Mouse (Mus musculus): Measurements from ENCODE around the gene Cdh12. TPM values are rescaled to one million over a fixed set of nuclear protein-coding genes. Genes with fewer than 3 reads are reported as not detected.

Cdh12 gene
- polyA plus RNA-seq, 1 experiment from 2014 or later = 0.05 TPM

DNA sequence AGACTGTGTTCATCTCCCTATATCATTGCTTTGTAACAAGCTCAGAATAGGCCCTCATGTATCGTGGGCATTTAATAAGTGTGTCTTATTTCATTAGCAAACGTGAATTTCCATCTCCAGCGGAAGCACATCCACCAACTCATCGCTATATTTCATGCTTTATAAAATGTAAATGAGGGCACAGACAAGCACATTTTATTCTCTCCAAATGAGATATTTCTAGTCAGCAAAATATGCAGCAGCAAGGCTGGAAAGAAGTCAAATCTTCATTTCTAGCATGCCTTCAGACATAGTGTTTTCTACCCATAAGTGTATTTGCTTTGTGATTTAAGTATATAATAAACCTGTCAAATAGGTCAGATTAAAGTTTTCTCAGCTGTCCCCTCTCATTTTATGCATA, 262.8 kb downstream of the Cdh12 start:
- H3K9me3 ChIP-seq = no peaks in the 10 kb centered on the region
- no peak overlapping the region for H3K27ac ChIP-seq (replicated peaks)
- ATAC-seq (ENCODE audit: extremely low read depth, insufficient number of reproducible peaks, low FRiP score, low TSS enrichment) = no peak
- H3K9ac ChIP-seq = no peak overlapping the region
- no peaks in the 10 kb centered on the region for H3K4me1 ChIP-seq
- no peak overlapping the region for H3K4me3 ChIP-seq
- 73% methylated on average over 4 of the region's 4 CpGs for WGBS
- H3K36me3 ChIP-seq = no peaks in the 10 kb centered on the region
- H3K4me2 ChIP-seq = no peak overlapping the region
- no peaks in the 10 kb centered on the region for H3K27me3 ChIP-seq (replicated peaks)

DNA sequence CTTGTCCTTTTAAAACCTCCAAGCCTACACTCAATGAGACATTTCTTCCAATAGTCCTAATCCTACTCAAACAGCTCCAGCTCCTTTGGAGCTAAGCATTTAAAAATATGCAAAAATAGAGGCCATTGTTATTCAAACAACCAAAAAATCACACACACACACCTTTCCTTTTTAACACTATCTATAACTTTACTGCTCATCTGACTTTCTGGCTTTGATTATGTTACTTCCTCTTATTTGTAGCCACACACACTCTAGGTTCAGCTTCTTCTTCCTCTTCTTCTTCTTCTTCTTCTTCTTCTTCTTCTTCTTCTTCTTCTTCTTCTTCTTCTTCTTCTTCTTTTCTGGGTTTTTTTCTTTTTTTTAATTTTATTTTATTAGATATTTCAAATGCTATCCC, 323.2 kb downstream of the Cdh12 start:
- Histone ChIP-seq H3K4me2 (no peak overlapping the region), H3K4me3 (no peak overlapping the region), H3K9ac (no peak overlapping the region), H3K9me3 (no peaks in the 10 kb centered on the region), H3K36me3 (no peaks in the 10 kb centered on the region), H3K27me3 (replicated peaks) (no peaks in the 10 kb centered on the region), H3K27ac (replicated peaks) (no peak overlapping the region), H3K4me1 (no peaks in the 10 kb centered on the region)
- no peak for ATAC-seq (ENCODE audit: extremely low read depth, insufficient number of reproducible peaks, low FRiP score, low TSS enrichment)

DNA sequence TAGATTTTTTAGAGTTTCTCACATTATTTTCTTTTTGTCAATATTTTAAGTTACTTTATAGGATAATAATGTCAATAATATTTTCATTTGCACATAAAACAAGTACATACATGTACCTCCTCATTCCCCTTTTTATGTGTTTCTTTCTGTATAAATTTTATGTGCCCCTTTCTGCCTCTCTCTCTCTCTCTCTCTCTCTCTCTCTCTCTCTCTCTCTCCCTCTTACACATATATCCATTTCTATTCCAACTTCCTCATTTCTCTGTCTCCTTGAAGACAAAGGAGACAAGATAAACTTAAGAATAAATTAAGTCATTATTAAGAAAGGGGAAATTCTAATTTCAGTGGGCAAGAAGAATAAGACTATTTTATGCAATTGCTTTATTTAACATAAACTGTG, 324.4 kb downstream of the Cdh12 start:
- H3K4me3 ChIP-seq = no peak overlapping the region
- no peaks in the 10 kb centered on the region for H3K4me1 ChIP-seq
- H3K27me3 ChIP-seq (replicated peaks) = no peaks in the 10 kb centered on the region
- no peak overlapping the region for H3K9ac ChIP-seq
- H3K9me3 ChIP-seq = no peaks in the 10 kb centered on the region
- no peaks in the 10 kb centered on the region for H3K36me3 ChIP-seq
- no peak overlapping the region for H3K4me2 ChIP-seq
- H3K27ac ChIP-seq (replicated peaks) = no peak overlapping the region
- ATAC-seq (ENCODE audit: extremely low read depth, insufficient number of reproducible peaks, low FRiP score, low TSS enrichment) = no peak

DNA sequence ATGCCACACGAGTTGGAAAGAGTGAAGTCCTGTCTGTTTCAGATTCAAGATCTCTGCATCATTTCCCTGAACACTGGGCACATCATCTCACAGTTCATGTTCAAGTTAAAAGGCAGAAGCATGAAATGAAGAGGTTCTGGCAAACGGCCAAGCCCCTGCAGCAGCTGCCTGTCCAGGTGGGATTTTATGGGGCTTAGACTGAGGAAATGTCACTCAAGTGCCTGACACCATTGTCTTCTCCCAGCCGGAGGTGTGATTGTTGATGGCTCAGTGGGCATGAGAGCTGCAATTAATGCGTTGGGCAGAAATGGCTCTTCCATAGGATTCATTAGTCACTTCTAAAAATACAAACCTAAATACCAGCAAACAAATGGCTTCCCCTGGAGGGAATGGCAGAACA, 347.9 kb downstream of the Cdh12 start:
- 21% methylated on average over 4 of the region's 4 CpGs for WGBS
- ATAC-seq (ENCODE audit: extremely low read depth, insufficient number of reproducible peaks, low FRiP score, low TSS enrichment) = no peak
- no peaks in the 10 kb centered on the region for H3K36me3 ChIP-seq

DNA sequence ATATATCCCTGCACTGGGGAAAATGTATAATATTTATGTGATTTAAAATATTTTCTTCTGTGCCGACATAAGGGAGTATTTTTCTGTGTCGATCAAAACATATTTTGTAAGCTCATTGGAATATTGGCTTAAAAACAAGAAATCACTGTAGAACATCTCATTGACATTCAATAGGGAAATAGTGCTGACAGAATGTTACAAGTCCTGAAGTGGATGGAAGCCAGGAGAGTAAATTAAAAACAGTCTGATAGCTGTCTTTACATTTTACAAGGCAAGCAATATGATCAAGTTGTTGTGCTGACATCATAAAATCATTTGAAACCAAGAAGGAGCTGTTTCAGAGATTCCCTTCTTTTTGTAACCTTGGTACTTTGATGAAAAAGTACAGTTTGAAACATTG, 349.5 kb downstream of the Cdh12 start:
- no peaks in the 10 kb centered on the region for H3K9me3 ChIP-seq
- H3K27ac ChIP-seq (replicated peaks) = no peak overlapping the region
- peaks cover 5% of the 10 kb centered on the region; the same call in 1 of the 2 replicates for H3K4me1 ChIP-seq
- ATAC-seq (ENCODE audit: extremely low read depth, insufficient number of reproducible peaks, low FRiP score, low TSS enrichment) = no peak
- H3K4me3 ChIP-seq = no peak overlapping the region
- H3K4me2 ChIP-seq = no peak overlapping the region
- 86% methylated on average over 2 of the region's 2 CpGs for WGBS
- H3K27me3 ChIP-seq (replicated peaks) = no peaks in the 10 kb centered on the region
- no peaks in the 10 kb centered on the region for H3K36me3 ChIP-seq
- no peak overlapping the region for H3K9ac ChIP-seq

More for the DNA sequence above, 347.9 kb downstream of the Cdh12 start:
- Histone ChIP-seq H3K9me3 (no peaks in the 10 kb centered on the region), H3K9ac (no peak overlapping the region), H3K4me1 (peaks cover 5% of the 10 kb centered on the region; the same call in 1 of the 2 replicates), H3K4me2 (no peak overlapping the region), H3K27ac (replicated peaks) (no peak overlapping the region; the same call in 1 of the 2 replicates), H3K4me3 (no peak overlapping the region), H3K27me3 (replicated peaks) (no peaks in the 10 kb centered on the region)

DNA sequence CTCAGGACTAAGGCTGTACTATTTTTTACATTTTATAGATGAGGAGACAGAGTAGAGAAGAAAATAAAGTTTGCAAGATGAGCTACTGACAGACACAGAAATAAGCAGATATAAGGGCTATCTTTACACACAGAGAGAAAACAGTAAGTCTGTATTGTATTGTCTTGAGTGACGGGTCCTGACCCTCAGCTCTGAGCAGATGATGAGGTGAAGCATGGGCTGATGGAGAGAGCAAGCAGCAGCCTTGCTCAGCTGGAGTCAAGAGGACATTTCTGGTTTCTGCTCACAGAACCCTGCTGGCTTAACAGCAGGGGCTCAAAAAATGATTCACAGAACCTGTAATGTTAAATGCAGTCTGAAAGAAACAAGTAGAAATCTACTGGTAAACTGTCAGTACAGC, 386.8 kb downstream of the Cdh12 start:
- Histone ChIP-seq H3K36me3 (no peaks in the 10 kb centered on the region), H3K4me3 (no peak overlapping the region), H3K27ac (replicated peaks) (no peak overlapping the region), H3K9me3 (no peaks in the 10 kb centered on the region), H3K9ac (no peak overlapping the region), H3K4me1 (no peaks in the 10 kb centered on the region), H3K27me3 (replicated peaks) (no peaks in the 10 kb centered on the region), H3K4me2 (no peak overlapping the region)
- 56% methylated on average over 1 of the region's 1 CpGs for WGBS
- ATAC-seq (ENCODE audit: extremely low read depth, insufficient number of reproducible peaks, low FRiP score, low TSS enrichment) = no peak

DNA sequence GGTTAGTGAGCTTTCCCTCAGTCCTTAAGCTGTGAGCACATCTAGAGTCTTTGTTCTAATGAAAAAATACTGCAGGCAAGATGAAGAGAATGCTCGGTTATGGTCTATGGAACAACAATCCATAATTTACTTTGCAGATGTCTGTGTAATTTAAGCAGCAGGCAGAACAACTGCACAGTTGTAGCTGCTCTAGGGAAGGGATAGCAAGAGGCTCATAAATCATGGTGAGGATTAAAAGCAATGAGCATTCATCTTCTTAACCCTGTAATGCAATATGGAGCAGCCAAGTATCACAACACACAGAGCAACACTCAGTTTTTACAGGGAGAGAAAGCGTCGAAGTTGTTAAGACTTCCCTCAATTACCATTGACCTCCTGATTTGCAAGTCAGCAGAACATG, 387.9 kb downstream of the Cdh12 start:
- H3K27me3 ChIP-seq (replicated peaks) = no peaks in the 10 kb centered on the region
- no peaks in the 10 kb centered on the region for H3K36me3 ChIP-seq
- WGBS = 78% methylated on average over 3 of the region's 3 CpGs
- H3K9ac ChIP-seq = no peak overlapping the region
- no peak overlapping the region for H3K4me3 ChIP-seq
- ATAC-seq (ENCODE audit: extremely low read depth, insufficient number of reproducible peaks, low FRiP score, low TSS enrichment) = no peak
- no peak overlapping the region for H3K4me2 ChIP-seq
- no peak overlapping the region for H3K27ac ChIP-seq (replicated peaks)
- H3K9me3 ChIP-seq = no peaks in the 10 kb centered on the region
- no peaks in the 10 kb centered on the region for H3K4me1 ChIP-seq

DNA sequence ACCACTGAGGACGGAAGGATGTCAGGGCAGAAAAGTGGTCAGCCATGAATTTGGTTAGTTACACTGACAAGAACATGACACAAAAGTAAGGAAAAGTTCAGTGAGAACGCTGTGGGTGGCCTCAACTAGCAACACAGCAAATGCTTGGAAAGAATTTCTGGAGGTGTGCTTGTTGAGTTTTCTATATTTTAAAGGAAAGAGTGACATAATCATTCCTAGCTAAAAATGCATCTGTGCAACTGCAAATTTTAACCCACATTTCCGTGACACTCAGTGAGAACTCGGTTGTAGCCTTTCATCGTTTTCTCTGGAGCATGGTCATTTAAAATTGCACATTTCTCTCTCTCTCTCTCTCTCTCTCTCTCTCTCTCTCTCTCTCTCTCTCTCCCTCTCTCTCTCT, 392.4 kb downstream of the Cdh12 start:
- Histone ChIP-seq H3K4me3 (no peak overlapping the region), H3K27me3 (replicated peaks) (no peaks in the 10 kb centered on the region), H3K27ac (replicated peaks) (no peak overlapping the region), H3K9me3 (no peaks in the 10 kb centered on the region; the same call in 1 of the 2 replicates), H3K4me1 (no peaks in the 10 kb centered on the region), H3K36me3 (no peaks in the 10 kb centered on the region), H3K4me2 (no peak overlapping the region), H3K9ac (no peak overlapping the region)
- WGBS = 81% methylated on average over 5 of the region's 5 CpGs
- no peak for ATAC-seq (ENCODE audit: extremely low read depth, insufficient number of reproducible peaks, low FRiP score, low TSS enrichment)

DNA sequence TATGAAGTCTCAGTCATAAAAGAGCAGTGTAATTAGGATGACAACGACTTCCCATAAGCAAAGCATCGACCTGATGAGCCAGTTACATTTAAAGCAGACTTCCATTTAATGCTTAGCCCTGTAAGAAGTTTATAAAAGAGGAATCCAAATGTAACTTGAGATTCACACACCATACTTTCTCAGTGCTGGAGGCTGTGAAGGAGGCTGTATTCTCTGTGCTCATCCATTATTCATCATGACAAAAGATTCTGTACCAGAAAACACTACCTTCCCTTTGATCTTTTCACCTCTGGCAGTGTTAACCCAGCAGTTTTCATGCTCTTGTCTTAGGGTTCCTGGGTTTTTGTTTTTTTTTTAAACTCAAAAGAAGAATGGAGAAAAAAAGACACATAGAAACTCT, 414.0 kb downstream of the Cdh12 start:
- WGBS = 68% methylated on average over 2 of the region's 2 CpGs

DNA sequence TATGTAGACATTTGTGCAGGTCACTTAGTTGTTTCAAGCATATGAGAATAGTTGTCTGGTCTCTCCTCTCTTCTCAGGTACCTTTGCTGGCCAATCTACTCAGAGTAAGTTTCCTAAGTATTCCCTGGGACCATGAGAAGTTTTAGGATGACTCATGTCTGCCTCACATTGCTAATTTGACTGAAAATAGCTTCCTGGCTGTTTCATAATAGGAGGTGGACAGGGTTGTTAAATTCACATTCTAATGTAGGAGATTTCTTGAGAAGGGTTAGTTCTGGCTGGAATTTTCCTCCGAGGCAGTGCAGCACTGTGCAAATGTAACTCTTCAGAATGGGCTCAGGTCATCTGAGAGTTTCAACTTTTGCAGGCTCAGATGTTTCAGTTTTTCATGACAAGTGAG, 423.5 kb downstream of the Cdh12 start:
- Histone ChIP-seq H3K36me3 (no peaks in the 10 kb centered on the region), H3K4me3 (no peak overlapping the region), H3K4me1 (no peaks in the 10 kb centered on the region), H3K27ac (replicated peaks) (no peak overlapping the region), H3K9me3 (no peaks in the 10 kb centered on the region), H3K9ac (no peak overlapping the region), H3K4me2 (no peak overlapping the region), H3K27me3 (replicated peaks) (no peaks in the 10 kb centered on the region)
- 62% methylated on average over 1 of the region's 1 CpGs for WGBS
- no peak for ATAC-seq (ENCODE audit: extremely low read depth, insufficient number of reproducible peaks, low FRiP score, low TSS enrichment)

More for the DNA sequence above, 414.0 kb downstream of the Cdh12 start:
- no peaks in the 10 kb centered on the region for H3K27me3 ChIP-seq (replicated peaks)
- H3K36me3 ChIP-seq = no peaks in the 10 kb centered on the region
- ATAC-seq (ENCODE audit: extremely low read depth, insufficient number of reproducible peaks, low FRiP score, low TSS enrichment) = no peak
- H3K4me2 ChIP-seq = no peak overlapping the region
- no peak overlapping the region for H3K27ac ChIP-seq (replicated peaks)
- no peaks in the 10 kb centered on the region for H3K4me1 ChIP-seq
- H3K9ac ChIP-seq = no peak overlapping the region
- H3K4me3 ChIP-seq = no peak overlapping the region
- H3K9me3 ChIP-seq = no peaks in the 10 kb centered on the region

DNA sequence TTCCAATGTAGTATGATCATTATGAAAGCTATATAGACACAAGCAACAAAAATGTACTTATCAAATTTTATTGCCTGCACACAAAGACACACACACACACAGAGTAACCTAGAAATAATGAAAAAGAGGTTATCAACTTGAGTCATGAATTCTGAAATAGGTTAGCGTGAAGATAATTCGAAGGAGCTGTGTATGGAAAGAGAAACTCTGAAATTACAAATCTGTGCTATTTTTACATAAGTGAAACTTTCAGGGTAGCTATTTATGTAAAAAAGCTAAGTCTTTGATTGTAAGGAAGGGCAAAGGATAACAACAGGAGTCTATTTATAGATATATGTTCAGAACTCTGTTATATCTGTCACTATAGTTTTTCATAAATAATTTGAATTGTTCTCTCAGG, 427.9 kb downstream of the Cdh12 start:
- no peak overlapping the region for H3K27ac ChIP-seq (replicated peaks)
- no peaks in the 10 kb centered on the region for H3K9me3 ChIP-seq
- WGBS = 74% methylated on average over 2 of the region's 2 CpGs

DNA sequence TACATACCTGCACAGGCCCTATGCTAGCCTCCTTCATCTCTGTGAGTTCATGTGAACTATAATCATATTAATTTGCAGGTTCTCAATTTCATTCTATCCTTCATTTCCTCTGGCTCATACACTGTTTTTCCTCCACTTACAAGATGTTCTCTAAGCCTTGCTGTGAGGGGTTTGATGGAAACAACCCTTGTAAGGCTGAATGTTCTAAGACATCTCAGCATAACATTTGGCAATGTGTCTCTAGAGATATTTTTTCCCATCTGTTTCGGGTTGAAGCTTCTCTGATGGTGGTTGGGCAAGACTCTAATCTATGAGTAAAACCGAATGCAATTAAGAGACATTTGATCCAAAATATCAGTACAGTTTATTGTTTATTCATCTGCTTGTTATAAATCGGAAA, 444.4 kb downstream of the Cdh12 start:
- no peaks in the 10 kb centered on the region for H3K4me1 ChIP-seq
- H3K4me2 ChIP-seq = no peak overlapping the region
- H3K4me3 ChIP-seq = no peak overlapping the region
- no peak overlapping the region for H3K27ac ChIP-seq (replicated peaks)
- H3K36me3 ChIP-seq = no peaks in the 10 kb centered on the region
- no peak overlapping the region for H3K9ac ChIP-seq
- H3K27me3 ChIP-seq (replicated peaks) = no peaks in the 10 kb centered on the region
- H3K9me3 ChIP-seq = no peaks in the 10 kb centered on the region
- no peak for ATAC-seq (ENCODE audit: extremely low read depth, insufficient number of reproducible peaks, low FRiP score, low TSS enrichment)
- WGBS = 67% methylated on average over 3 of the region's 3 CpGs

More for the DNA sequence above, 427.9 kb downstream of the Cdh12 start:
- H3K4me2 ChIP-seq = no peak overlapping the region
- no peaks in the 10 kb centered on the region for H3K27me3 ChIP-seq (replicated peaks)
- ATAC-seq (ENCODE audit: extremely low read depth, insufficient number of reproducible peaks, low FRiP score, low TSS enrichment) = no peak
- no peak overlapping the region for H3K9ac ChIP-seq
- no peaks in the 10 kb centered on the region for H3K4me1 ChIP-seq
- no peak overlapping the region for H3K4me3 ChIP-seq
- no peaks in the 10 kb centered on the region for H3K36me3 ChIP-seq

All from heart, embryonic 13.5 days (tissue).